Mouse (Mus musculus) left cerebral cortex, postnatal 25 days (tissue): Measurements from ENCODE around the gene Zbtb32. TPM values are rescaled to one million over a fixed set of nuclear protein-coding genes. Genes with fewer than 3 reads are reported as not detected.

Experiments
- DNase-seq, 2 experiments: peaks; one replicate each; pipeline ENCODE4 v3.0.0; 2022; ENCODE audit warnings: low spot score in 2 of 2, mixed read lengths in 1 of 2
- intact Hi-C: fragments of 180-260 bp; cut with DNase I; formaldehyde crosslinking; loops from one replicate; pipeline ENCODE4 v1.15.1; 2025
- microRNA-seq, 2 experiments: library from miRNA; unstranded; fragments of <30 nt; microRNA quantifications; one replicate each; pipeline ENCODE4 v1.2.0; 2022
- total RNA-seq, 2 experiments: library from RNA; stranded (reverse); gene quantifications; 2 replicates each; pipeline ENCODE4 v1.2.3; 2021

Gene Zbtb32
- total RNA-seq, 2 experiments from 2014 or later: not detected

GRCm38 (mm10) chr7:30553021-30553589, 45.6 kb downstream of the Zbtb32 start:
- peak in 1 of 2 experiments; percentile 50 for DNase-seq

GRCm38 (mm10) chr7:30552102-30553020, 46.3 kb downstream of the Zbtb32 start, which contains the start of the genes Hspb6 and Proser3:
Gene Hspb6 (plus strand): TSS chr7:30552178.
Gene Proser3 (minus strand): TSS chr7:30552299.
- intact Hi-C loops: loop anchor here (5.0 kb wide), 1 partner anchor 60 kb away; the partner anchor contains the start of gene Prodh2

More at GRCm38 (mm10) chr7:30553021-30553589, 45.6 kb downstream of the Zbtb32 start:
- intact Hi-C loops: loop anchor here (5.0 kb wide), 1 partner anchor 61 kb away; the partner anchor contains the start of gene Prodh2

GRCm38 (mm10) chr7:30551445-30552101, 47.1 kb downstream of the Zbtb32 start:
- intact Hi-C loops: loop anchor here (5.0 kb wide), 1 partner anchor 59 kb away; the partner anchor contains the start of gene Prodh2
- DNase-seq: no peak

More at GRCm38 (mm10) chr7:30552102-30553020, 46.3 kb downstream of the Zbtb32 start, which contains the start of the genes Hspb6 and Proser3:
- peak; percentile 97 to 99 for DNase-seq

GRCm38 (mm10) chr7:30550603-30551002, 48.1 kb downstream of the Zbtb32 start:
- DNase-seq: no peak
- intact Hi-C loops: loop anchor here (5.0 kb wide), 1 partner anchor 58 kb away; the partner anchor contains the start of gene Prodh2

GRCm38 (mm10) chr7:30549880-30550279, 48.8 kb downstream of the Zbtb32 start:
- intact Hi-C loops: loop anchor here (5.0 kb wide), 1 partner anchor 58 kb away; the partner anchor contains the start of gene Prodh2
- DNase-seq: no peak

- intact Hi-C loops: no loop called here
- no peak for DNase-seq
Observed at GRCm38 (mm10) chr7:30544327-30544726, 54.4 kb downstream of the Zbtb32 start.

- DNase-seq: no peak
- intact Hi-C loops: no loop called here
Observed at GRCm38 (mm10) chr7:30540572-30540971, 58.1 kb downstream of the Zbtb32 start.

Small RNAs within 50 kb of the gene (microRNA-seq; reads per million reads assigned to microRNA genes)
- gene Gm38670 (1.0 to 1.2 reads per million in 2 experiments), gene Mir3569 (0.99 to 2.4 reads per million in 2 experiments)

Other genes starting within 250 kb of the Zbtb32 start
- 10 to 100 TPM; 34.0 to 35.2 TPM for gene Lrfn3, start 236.1 kb downstream of the Zbtb32 start, total RNA-seq
- 10 to 100 TPM; 28.7 to 29.8 TPM for gene Tyrobp, start 185.1 kb downstream of the Zbtb32 start, total RNA-seq
- 1 to 10 TPM in 1 of 2 experiments, not detected in 1; 1.2 TPM for gene Hcst, start 179.1 kb downstream of the Zbtb32 start, total RNA-seq
- 1 to 10 TPM; 2.6 to 2.7 TPM for gene Nfkbid, start 177.2 kb downstream of the Zbtb32 start, total RNA-seq
- 1,000 to 10,000 TPM; 1,270 to 1,289 TPM for gene Aplp1, start 153.4 kb downstream of the Zbtb32 start, total RNA-seq
- 10 to 100 TPM; 11.4 to 11.7 TPM for gene Kirrel2, start 141.2 kb downstream of the Zbtb32 start, total RNA-seq
- 1 to 10 TPM in 1 of 2 experiments, under 1 TPM in 1; 0.78 to 1.5 TPM for gene Nphs1, start 140.6 kb downstream of the Zbtb32 start, total RNA-seq
- not detected for gene Prodh2, start 105.3 kb downstream of the Zbtb32 start, total RNA-seq
- gene Arhgap33, start 63.8 kb downstream of the Zbtb32 start, total RNA-seq: 100 to 1,000 TPM; 190 to 213 TPM
- 1 to 10 TPM; 5.1 to 6.4 TPM for gene Hspb6, start 46.7 kb downstream of the Zbtb32 start, total RNA-seq
- gene Proser3, start 46.6 kb downstream of the Zbtb32 start, total RNA-seq: 1 to 10 TPM; 5.2 to 5.5 TPM
- gene Lin37, start 39.1 kb downstream of the Zbtb32 start, total RNA-seq: 10 to 100 TPM; 45.5 to 47.8 TPM
- gene U2af1l4, start 35.6 kb downstream of the Zbtb32 start, total RNA-seq: 10 to 100 TPM; 57.2 to 69.2 TPM
- 1 to 10 TPM; 5.7 TPM for gene Gm49396, start 35.6 kb downstream of the Zbtb32 start, total RNA-seq
- gene Psenen, start 35.3 kb downstream of the Zbtb32 start, total RNA-seq: 10 to 100 TPM; 82.7 to 90.1 TPM
- gene Igflr1, start 33.5 kb downstream of the Zbtb32 start, total RNA-seq: 1 to 10 TPM; 2.8 to 3.5 TPM
- gene Kmt2b, start 10.2 kb downstream of the Zbtb32 start, total RNA-seq: 10 to 100 TPM; 46.4 to 50.4 TPM
- under 1 TPM; 0.23 to 0.50 TPM for gene Upk1a, start 13.9 kb upstream of the Zbtb32 start, total RNA-seq
- 100 to 1,000 TPM; 721 to 744 TPM for gene Cox6b1, start 27.2 kb upstream of the Zbtb32 start, total RNA-seq
- not detected for gene Etv2, start 36.9 kb upstream of the Zbtb32 start, total RNA-seq
- gene Rbm42, start 51.4 kb upstream of the Zbtb32 start, total RNA-seq: 10 to 100 TPM; 66.8 to 70.8 TPM
- 1 to 10 TPM; 3.5 to 6.4 TPM for gene Haus5, start 66.1 kb upstream of the Zbtb32 start, total RNA-seq
- not detected for gene Pmis2, start 72.7 kb upstream of the Zbtb32 start, total RNA-seq
- gene 2200002J24Rik, start 100.0 kb upstream of the Zbtb32 start, total RNA-seq: not detected
- gene Atp4a, start 113.3 kb upstream of the Zbtb32 start, total RNA-seq: 1 to 10 TPM in 1 of 2 experiments, under 1 TPM in 1; 0.60 to 1.2 TPM
- gene Tmem147, start 130.6 kb upstream of the Zbtb32 start, total RNA-seq: 100 to 1,000 TPM; 119 to 130 TPM
- gene Gapdhs, start 144.8 kb upstream of the Zbtb32 start, total RNA-seq: not detected
- gene Sbsn, start 152.6 kb upstream of the Zbtb32 start, total RNA-seq: 1 to 10 TPM; 5.7 to 7.0 TPM
- gene Dmkn, start 164.8 kb upstream of the Zbtb32 start, total RNA-seq: 1 to 10 TPM; 4.0 to 5.0 TPM
- not detected for gene Krtdap, start 189.0 kb upstream of the Zbtb32 start, total RNA-seq
- not detected for gene Ffar2, start 224.9 kb upstream of the Zbtb32 start, total RNA-seq